ENCODE assay signal across 8 mouse cellular contexts in the genomic region with DNA sequence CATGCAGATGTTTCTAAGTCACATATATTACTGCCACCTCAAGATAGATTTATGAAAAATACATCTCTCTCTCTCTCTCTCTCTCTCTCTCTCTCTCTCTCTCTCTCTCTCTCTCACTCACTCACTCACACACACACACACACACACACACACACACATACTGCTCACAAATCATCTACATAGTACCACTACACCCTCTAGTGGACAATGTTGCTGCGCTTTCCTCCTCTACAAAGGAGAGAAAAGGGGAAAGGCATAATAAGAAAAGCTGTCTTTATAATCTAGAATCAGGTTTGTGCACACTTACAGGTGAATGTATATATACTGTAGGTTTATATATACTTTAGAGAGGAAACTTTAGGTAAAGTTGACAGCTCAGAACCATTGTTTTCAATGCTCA. TPM values are rescaled to one million over a fixed set of nuclear protein-coding genes. Genes with fewer than 3 reads are reported as not detected.
DNase-seq lines count a peak whose midpoint lies in the region; ATAC-seq and TF ChIP-seq lines count a peak whose summit lies in the region.

No protein-coding gene starts in this region.

- peak; percentile 60; the same call in 1 of the 2 replicates for ATAC-seq in hindbrain, embryonic 15.5 days (ENCODE audit: low FRiP score, low read depth)
- no peak; the same call in 1 of the 2 replicates for ATAC-seq in hindbrain, embryonic 13.5 days (ENCODE audit: low FRiP score)

- no peak overlapping the region for H3K9ac ChIP-seq in hindbrain, embryonic 15.5 days
- no peak overlapping the region for H3K9ac ChIP-seq in hindbrain, embryonic 13.5 days

- peak; percentile 33 for TF ChIP-seq CTCF in E14TG2a.4 (conservative IDR thresholded peaks at IDR 0.05; ENCODE audit: low read length)

- no peaks in the 10 kb centered on the region for H3K4me1 ChIP-seq in hindbrain, embryonic 15.5 days (replicated peaks)
- H3K4me1 ChIP-seq in hindbrain, embryonic 13.5 days (replicated peaks), result no peaks in the 10 kb centered on the region
- H3K4me1 ChIP-seq in E14TG2a.4 (replicated peaks; ENCODE audit: low read depth, low read length), result no peaks in the 10 kb centered on the region

- H3K9me3 ChIP-seq in hindbrain, embryonic 15.5 days, result no peaks in the 10 kb centered on the region
- no peaks in the 10 kb centered on the region for H3K9me3 ChIP-seq in hindbrain, embryonic 13.5 days
- H3K9me3 ChIP-seq in E14TG2a.4 (ENCODE audit: low read length), result no peaks in the 10 kb centered on the region

- no peaks in the 10 kb centered on the region for H3K36me3 ChIP-seq in hindbrain, embryonic 15.5 days
- H3K36me3 ChIP-seq in hindbrain, embryonic 13.5 days, result no peaks in the 10 kb centered on the region
- no peaks in the 10 kb centered on the region for H3K36me3 ChIP-seq in E14TG2a.4 (ENCODE audit: insufficient read depth, low read length)

- WGBS in hindbrain, embryonic 15.5 days, result 29% methylated on average over 1 of the region's 1 CpGs
- WGBS in hindbrain, embryonic 13.5 days, result 32% methylated on average over 1 of the region's 1 CpGs

- no peak overlapping the region for H3K4me2 ChIP-seq in hindbrain, embryonic 15.5 days
- H3K4me2 ChIP-seq in hindbrain, embryonic 13.5 days, result no peak overlapping the region

- no peak overlapping the region for H3K27ac ChIP-seq in hindbrain, embryonic 15.5 days (replicated peaks)
- no peak overlapping the region for H3K27ac ChIP-seq in hindbrain, embryonic 13.5 days

- H3K4me3 ChIP-seq in hindbrain, embryonic 15.5 days, result no peak overlapping the region
- no peak overlapping the region for H3K4me3 ChIP-seq in hindbrain, embryonic 13.5 days
- H3K4me3 ChIP-seq in E14TG2a.4 (replicated peaks; ENCODE audit: low read length), result no peak overlapping the region

- H3K27me3 ChIP-seq in hindbrain, embryonic 15.5 days, result no peaks in the 10 kb centered on the region
- H3K27me3 ChIP-seq in hindbrain, embryonic 13.5 days, result no peaks in the 10 kb centered on the region
- no peaks in the 10 kb centered on the region for H3K27me3 ChIP-seq in E14TG2a.4 (ENCODE audit: insufficient read depth, low read length)

- DNase-seq in 3T3-L1 (ENCODE audit: low read depth, low spot score), result peak; percentile 69
- DNase-seq in kidney, postnatal 10 days, result peak; percentile 49
- DNase-seq in retina, postnatal 1 day, result peak; percentile 65
- no peak for DNase-seq in thymus, postnatal 25 days
- no peak for DNase-seq in urinary bladder, adult 2 months (ENCODE audit: low spot score)

RNA-seq across cellular contexts. Expression of gene Tma16, which starts 43.6 kb away (rescaled TPM):
- polyA plus RNA-seq in hindbrain, embryonic 15.5 days (2015; fragmentation: Nextera tagmentation; extraction: Ambion mirVana), result 10.8 and 11.0 TPM in 2 replicates
- polyA plus RNA-seq in hindbrain, embryonic 13.5 days (2015; fragmentation: Nextera tagmentation; extraction: Ambion mirVana), result 10.9 and 13.0 TPM in 2 replicates
- 5.4 and 5.5 TPM in 2 replicates for polyA plus RNA-seq in urinary bladder, adult 2 months (2012; rRNA removed)

Comparison
In these comparisons a context has a peak if more than half of its experiments do, and no peak if none do; other contexts are left out.
1. DNase-seq: peak in 3T3-L1 (single experiment), kidney, postnatal 10 days (single experiment) and retina, postnatal 1 day (single experiment); none in thymus, postnatal 25 days (single experiment) and urinary bladder, adult 2 months (single experiment).